Mouse (Mus musculus) left cerebral cortex, postnatal 25 days (tissue): ENCODE results near the gene Prok1. TPM values are rescaled to one million over a fixed set of nuclear protein-coding genes. Genes with fewer than 3 reads are reported as not detected.

Experiments
- DNase-seq, 2 experiments: peaks; one replicate each; pipeline ENCODE4 v3.0.0; 2022; ENCODE audit warnings: low spot score in 2 of 2, mixed read lengths in 1 of 2
- intact Hi-C: fragments of 180-260 bp; cut with DNase I; formaldehyde crosslinking; loops from one replicate; pipeline ENCODE4 v1.15.1; 2025
- total RNA-seq, 2 experiments: library from RNA; stranded (reverse); gene quantifications; 2 replicates each; pipeline ENCODE4 v1.2.3; 2021

Prok1 gene
- total RNA-seq, 2 experiments from 2014 or later = 0.18 TPM; not detected in 1

- intact Hi-C loops = loop anchor here (1.0 to 2.0 kb wide), 3 partner anchors 27 to 261 kb away; no protein-coding TSS in a partner anchor
- peak; percentile 73 to 79 for DNase-seq
Measured at GRCm38 (mm10) chr3:107205994-107206393, 33.5 kb downstream of the Prok1 start.

- intact Hi-C loops = no loop called here
- DNase-seq = no peak
Measured at GRCm38 (mm10) chr3:107205170-107205569, 34.3 kb downstream of the Prok1 start.

- intact Hi-C loops = no loop called here
Measured at GRCm38 (mm10) chr3:107204413-107204812, 35.1 kb downstream of the Prok1 start.

GRCm38 (mm10) chr3:107201310-107202180, 38.0 kb downstream of the Prok1 start:
- intact Hi-C loops = no loop called here
- no peak for DNase-seq

More at GRCm38 (mm10) chr3:107204413-107204812, 35.1 kb downstream of the Prok1 start:
- DNase-seq = peak in 1 of 2 experiments; percentile 66

GRCm38 (mm10) chr3:107188226-107188899, 51.1 kb downstream of the Prok1 start:
- peak; percentile 70 to 81 for DNase-seq
- intact Hi-C loops = loop anchor here (1.0 to 5.0 kb wide), 2 partner anchors 94 to 251 kb away; no protein-coding TSS in a partner anchor

- peak in 1 of 2 experiments; percentile 60 for DNase-seq
- intact Hi-C loops = loop anchor here (5.0 kb wide), 1 partner anchor 250 kb away; no protein-coding TSS in a partner anchor
Measured at GRCm38 (mm10) chr3:107187022-107187421, 52.5 kb downstream of the Prok1 start.

GRCm38 (mm10) chr3:107185597-107185996, 53.9 kb downstream of the Prok1 start:
- intact Hi-C loops = loop anchor here (5.0 kb wide), 1 partner anchor 248 kb away; no protein-coding TSS in a partner anchor

GRCm38 (mm10) chr3:107183178-107183577, 56.3 kb downstream of the Prok1 start:
- intact Hi-C loops = no loop called here
- DNase-seq = peak in 1 of 2 experiments; percentile 20

More at GRCm38 (mm10) chr3:107185597-107185996, 53.9 kb downstream of the Prok1 start:
- DNase-seq = no peak

Other genes with a start within 250 kb of the Prok1 start
- 10 to 100 TPM; 31.0 to 31.8 TPM for gene Kcna3, start 203.5 kb downstream of the Prok1 start, total RNA-seq
- 100 to 1,000 TPM; 140 to 147 TPM for gene Kcna2, start 138.6 kb downstream of the Prok1 start, total RNA-seq
- not detected for gene Kcna10, start 56.7 kb downstream of the Prok1 start, total RNA-seq
- gene Cym, start 18.0 kb downstream of the Prok1 start, total RNA-seq = not detected
- not detected for gene A630076J17Rik, start 9.1 kb downstream of the Prok1 start, total RNA-seq
- 10 to 100 TPM; 66.9 to 73.0 TPM for gene Lamtor5, start 39.2 kb upstream of the Prok1 start, total RNA-seq
- 1 to 10 TPM; 1.7 TPM for gene Slc16a4, start 51.5 kb upstream of the Prok1 start, total RNA-seq
- 10 to 100 TPM; 24.2 to 28.2 TPM for gene Rbm15, start 94.0 kb upstream of the Prok1 start, total RNA-seq
- gene Kcnc4, start 219.8 kb upstream of the Prok1 start, total RNA-seq = 10 to 100 TPM; 62.5 to 66.4 TPM